Mouse (Mus musculus) T-helper 17 cell (primary cell): ENCODE data around the gene Afm.

Source experiments
- in situ Hi-C, 2 experiments: fragments of 300-600 bp; cut with MboI, MseI; formaldehyde crosslinking; loops; 1 replicate in 1 of 2; 2 replicates in 1 of 2; pipeline ENCODE4 v1.15.1; 2025; ENCODE audit warnings: high pct_unique_total_duplicates in 2 of 2

The Afm gene

DNA sequence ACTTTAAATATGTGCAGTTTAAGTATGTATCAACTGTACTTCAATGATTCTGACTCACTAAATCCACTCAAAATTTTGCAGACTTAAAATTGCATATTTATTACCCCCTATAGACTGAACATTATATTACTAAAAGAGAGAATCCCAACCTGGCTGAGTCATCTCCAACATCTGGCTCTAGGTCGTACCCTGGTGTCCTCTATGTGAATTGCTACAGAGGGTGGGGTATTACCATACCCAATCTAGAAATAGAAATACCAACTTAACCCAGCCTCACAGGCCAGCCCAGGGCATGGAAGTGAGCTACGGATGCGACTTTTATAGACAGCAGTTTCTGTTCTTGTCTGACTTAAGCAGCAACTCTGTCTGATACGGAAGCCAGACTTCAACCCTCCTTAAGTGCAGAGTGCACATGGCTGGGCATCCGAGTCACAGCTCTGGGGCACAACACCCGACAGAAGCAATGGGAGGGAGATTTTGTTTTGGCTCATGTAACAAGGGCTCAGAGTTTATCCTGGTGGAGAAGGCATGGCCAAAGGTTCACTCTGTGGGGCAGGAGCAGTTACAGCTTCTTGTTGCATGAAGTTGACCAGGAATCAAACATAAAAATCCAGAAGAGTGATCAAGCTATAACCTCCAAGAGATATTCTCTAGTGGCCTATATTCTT lies 6.3 kb upstream of the Afm start:
- in situ Hi-C loops = loop anchor here in 1 of 2 experiments (25.0 kb wide), 1 partner anchor 1725 kb away; no protein-coding TSS in a partner anchor

DNA sequence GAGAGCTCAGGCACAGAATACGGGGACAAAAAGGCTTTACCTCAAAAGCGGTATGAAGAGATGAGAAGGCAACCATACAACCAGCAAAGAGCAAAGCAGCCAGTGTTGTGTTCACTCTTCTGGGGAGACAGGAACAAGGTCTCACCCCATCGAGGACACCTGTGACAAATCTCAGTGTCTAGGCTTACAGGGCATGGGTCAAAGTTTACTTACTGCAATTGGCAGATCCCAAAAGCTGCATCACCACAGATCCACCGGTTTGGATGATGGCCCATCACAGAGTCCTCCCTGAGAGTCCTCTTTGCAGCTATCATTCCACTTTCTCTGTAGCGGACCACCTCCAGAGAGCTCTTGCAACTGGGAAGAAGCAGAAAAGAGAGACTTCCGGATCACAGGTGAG lies 3.2 kb upstream of the Afm start:
- in situ Hi-C loops = loop anchor here in 1 of 2 experiments (25.0 kb wide), 1 partner anchor 1728 kb away; no protein-coding TSS in a partner anchor

DNA sequence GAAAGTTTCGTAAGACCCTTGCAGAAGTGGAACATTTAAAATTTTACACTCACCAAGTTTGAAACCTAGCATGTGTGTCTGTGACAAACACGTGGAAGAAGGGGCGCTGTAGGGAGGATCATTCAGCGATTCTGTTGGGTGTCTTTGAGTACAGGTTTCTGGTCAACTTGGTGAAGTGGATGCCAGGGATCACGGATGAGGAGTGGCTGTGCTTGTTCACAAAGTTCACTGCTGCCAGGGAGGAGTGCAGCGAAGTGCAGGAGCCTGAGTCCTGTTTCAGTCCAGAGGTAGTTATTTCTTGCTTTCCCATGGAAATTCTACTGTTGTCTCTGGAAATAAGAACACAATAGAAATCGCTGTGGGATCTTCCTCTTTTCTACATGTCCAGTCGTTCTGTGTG lies 32.5 kb downstream of the Afm start:
- in situ Hi-C loops = no loop called here

DNA sequence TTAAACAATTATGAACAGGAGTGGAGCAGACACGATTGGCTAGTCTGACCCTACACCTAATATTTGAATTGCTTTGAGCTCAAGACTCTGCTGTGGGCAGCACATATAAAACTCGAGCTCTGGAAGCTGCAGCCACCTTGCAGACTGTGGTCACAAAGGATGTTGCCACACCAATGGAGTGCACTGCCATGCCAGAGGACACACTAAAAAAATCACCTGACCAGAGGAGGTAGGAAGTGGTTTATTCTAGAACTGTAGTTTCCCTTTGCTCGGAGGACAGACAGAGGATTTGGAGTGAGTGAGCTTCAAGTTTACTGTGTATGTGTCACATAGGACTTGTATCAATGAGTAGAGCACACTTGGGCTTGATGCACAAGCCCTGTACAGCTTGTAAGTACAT lies 37.3 kb downstream of the Afm start:
- in situ Hi-C loops = no loop called here

DNA sequence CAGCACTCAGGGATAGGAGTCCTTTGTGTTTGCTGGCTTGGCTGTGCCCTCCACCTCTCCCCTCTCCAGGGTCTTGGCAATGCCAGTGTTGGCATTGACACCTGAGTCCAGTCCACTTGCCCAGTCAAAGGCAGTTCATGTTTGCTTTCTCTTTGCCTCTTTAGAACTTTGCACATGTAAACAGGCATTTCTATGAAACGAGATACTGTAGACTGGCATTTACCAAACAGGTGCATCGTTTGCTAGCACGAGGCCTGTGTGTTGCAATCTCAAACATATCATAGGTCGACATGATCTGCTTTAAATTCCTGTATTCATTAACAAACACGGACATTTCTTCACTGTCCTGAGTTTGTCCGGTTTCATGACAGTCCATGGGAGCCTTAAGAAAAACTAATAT lies 42.0 kb downstream of the Afm start, which contains the start of gene 5830473C10Rik:
TSS of gene 5830473C10Rik (plus strand) at position 365 of the 400 bp plus-strand sequence.
- in situ Hi-C loops = loop anchor here in 1 of 2 experiments (10.0 kb wide), 1 partner anchor 796 kb away; no protein-coding TSS in a partner anchor

DNA sequence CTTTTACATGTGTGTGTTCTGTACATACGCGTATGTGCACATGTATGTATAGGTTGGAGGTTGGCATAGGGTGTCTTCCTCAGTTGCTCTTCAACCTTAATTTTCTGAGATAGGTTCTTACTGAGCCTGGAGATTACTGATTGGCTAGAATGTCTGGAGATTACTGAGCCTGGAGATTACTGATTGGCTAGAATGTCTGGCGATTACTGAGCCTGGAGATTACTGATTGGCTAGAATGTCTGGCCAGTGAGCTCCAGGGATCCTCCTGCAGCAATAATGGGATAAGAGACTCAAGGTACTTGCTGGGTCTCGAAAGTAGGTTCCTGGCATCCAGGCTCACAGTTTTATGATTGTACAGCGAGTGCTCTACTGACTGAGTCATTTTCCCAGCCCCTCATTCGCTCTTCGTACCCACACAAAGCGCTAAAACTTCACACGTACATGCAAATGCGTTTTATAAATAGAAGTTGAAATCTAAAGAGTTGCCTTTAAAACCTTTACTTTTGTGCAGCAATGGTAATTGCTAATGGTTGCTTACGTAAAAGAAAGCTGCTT lies 43.1 kb downstream of the Afm start:
- in situ Hi-C loops = loop anchor here in 1 of 2 experiments (10.0 kb wide), 1 partner anchor 797 kb away; no protein-coding TSS in a partner anchor

DNA sequence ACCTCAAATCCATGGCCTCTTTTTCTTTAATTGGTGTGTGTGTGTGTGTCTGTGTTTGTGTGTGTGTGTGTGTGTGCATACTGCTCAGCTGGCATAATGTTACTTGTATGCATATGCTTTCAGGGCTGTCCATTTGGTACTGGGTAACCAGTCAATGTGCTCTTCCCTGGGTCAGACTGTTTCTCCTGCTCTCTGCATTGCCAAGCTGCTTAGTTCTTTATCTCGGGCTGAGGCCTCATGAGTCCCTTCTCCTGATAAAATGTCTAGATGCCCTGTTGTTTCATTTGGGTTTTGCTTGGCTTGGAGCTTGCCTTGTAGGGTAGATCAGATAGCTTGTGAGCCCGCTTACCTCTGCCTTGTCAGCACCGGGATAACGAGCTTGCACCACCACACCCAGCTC lies 44.1 kb downstream of the Afm start:
- in situ Hi-C loops = loop anchor here in 1 of 2 experiments (10.0 kb wide), 1 partner anchor 798 kb away; no protein-coding TSS in a partner anchor

DNA sequence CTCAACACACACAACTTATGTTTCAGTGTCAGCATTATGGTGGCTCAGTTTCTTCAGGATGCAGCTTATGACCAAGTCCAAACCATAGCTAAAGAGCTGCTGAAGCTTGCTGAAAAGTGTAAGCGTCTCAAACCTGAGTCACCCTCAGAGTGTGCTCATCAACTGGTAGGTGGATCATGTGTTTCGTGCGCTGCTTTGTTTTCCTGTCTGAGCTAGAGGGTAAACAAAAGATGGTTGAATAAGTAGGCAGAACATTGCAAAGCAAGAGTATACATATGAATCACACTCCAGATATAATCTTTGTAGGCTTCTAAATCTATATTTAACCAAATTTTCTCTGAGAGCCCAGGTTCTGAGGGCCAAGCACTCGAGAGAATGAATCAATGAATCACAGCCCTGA lies 45.4 kb downstream of the Afm start:
- in situ Hi-C loops = loop anchor here in 1 of 2 experiments (10.0 kb wide), 1 partner anchor 799 kb away; no protein-coding TSS in a partner anchor

DNA sequence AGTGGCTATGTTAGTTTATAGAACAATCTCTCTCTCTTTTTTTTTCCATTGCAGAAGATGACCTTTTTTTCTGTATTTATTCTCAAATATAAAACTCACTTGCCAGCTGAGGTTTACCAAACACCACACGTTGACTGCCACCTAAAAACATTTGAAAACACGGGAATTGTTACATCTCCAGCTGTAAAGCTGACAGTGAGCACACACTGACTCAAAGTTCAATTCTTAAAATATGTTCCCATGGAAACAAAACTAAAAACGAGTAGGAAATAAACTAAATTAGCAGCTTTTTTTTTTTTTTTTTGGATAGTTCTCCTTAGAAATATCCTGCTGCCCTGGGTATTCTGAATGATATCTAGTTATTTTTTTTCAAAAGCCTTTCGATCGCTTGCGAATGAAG lies 46.5 kb downstream of the Afm start:
- in situ Hi-C loops = loop anchor here in 1 of 2 experiments (10.0 kb wide), 1 partner anchor 800 kb away; no protein-coding TSS in a partner anchor

DNA sequence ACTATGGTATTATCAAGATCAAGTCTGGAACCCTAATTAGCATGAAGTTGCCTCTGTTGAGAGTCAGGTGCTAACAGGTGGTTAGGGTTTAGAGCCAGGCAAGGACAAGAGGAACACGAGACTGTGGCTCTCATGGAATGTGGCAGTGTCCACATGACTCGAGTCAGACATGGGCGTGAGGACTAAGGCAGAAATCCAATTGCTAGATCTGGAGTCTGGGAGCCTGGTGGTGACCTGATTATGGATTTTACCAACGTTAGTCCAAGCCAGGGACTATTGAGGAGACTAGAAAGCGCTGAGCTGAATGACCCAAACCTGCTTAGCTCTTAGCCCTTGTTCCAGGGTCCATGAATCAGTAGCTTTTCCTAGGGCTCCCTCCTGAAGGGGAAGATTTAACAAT lies 49.1 kb downstream of the Afm start:
- in situ Hi-C loops = loop anchor here in 1 of 2 experiments (10.0 kb wide), 1 partner anchor 803 kb away; no protein-coding TSS in a partner anchor

DNA sequence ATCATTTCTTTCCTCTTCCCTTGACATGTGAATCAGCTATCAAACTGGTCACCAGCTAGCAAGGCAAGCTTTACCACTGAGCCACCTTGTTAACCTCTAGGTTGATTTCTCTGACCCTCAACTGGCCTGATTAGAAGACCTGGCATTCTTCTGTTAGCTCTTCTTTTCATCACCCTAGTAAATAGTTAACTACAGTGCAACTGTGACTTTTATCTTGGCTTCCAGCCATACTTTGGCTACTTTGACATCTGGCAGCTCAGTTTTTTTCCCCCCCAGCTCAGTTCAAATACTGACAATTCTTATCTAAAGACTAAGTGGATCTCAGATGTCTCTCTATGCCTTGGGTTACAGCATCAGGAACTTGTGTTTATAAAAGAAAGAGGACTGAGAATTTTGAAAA lies 49.6 kb downstream of the Afm start:
- in situ Hi-C loops = loop anchor here in 1 of 2 experiments (10.0 kb wide), 1 partner anchor 804 kb away; no protein-coding TSS in a partner anchor

DNA sequence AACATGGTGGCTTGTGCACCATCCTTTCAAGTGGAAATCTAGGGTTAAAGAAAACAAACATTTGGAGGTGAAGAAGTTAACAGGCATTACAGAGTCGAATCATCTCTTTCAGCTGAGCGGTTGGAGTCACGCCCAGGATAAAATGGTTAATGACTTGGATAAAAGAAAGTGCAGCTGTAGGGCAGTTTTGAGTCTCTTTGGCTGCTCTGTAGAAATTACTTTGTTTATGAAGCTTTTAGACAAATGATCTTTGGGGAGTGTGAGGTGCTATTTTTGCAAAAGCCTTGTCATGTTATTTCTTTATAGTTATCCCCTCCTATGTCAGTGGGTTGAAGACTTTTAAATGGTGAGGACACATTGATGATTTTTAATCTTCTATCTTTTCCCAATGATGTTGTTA lies 52.5 kb downstream of the Afm start:
- in situ Hi-C loops = loop anchor here in 1 of 2 experiments (10.0 kb wide), 1 partner anchor 1186 kb away; no protein-coding TSS in a partner anchor

DNA sequence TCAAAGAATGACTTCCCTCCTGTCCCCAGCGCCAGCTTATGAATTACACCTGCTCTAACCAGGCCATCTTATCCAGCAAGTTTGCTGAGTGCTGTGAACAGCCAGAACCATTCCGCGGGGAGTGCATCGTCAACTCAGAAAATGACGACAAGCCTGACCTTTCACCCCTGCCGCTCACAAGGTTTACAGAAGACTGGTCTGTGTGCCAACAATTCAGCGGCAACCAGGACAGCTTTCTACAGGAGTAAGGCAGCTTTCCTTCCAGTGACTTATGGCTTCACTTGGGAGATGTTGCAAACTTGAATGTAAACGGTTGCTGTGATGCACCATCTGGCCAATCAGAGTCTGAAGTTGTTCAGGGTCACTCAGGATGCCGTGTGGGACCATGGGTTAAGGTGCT lies 59.0 kb downstream of the Afm start:
- in situ Hi-C loops = loop anchor here in 1 of 2 experiments (10.0 kb wide), 1 partner anchor 1193 kb away; no protein-coding TSS in a partner anchor

DNA sequence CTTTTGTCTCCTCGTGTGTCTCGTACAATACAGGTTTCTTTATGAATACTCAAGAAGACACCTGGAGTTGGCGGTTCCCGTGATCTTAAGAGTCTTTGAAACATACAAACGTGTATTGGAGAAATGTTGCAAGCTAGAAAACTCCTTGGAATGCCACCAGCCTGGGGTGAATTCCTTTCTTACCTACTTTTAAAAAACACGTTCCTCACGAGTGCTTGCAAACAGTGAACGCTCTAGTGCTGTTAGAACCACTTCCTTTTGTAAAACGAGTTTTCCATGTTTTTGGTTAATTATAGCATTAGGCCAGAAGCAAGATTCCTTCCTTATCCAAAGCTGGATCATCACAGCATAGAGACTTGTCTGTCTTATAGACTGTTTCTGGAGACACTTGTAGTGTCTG lies 60.8 kb downstream of the Afm start:
- in situ Hi-C loops = loop anchor here in 1 of 2 experiments (10.0 kb wide), 1 partner anchor 1195 kb away; no protein-coding TSS in a partner anchor

DNA sequence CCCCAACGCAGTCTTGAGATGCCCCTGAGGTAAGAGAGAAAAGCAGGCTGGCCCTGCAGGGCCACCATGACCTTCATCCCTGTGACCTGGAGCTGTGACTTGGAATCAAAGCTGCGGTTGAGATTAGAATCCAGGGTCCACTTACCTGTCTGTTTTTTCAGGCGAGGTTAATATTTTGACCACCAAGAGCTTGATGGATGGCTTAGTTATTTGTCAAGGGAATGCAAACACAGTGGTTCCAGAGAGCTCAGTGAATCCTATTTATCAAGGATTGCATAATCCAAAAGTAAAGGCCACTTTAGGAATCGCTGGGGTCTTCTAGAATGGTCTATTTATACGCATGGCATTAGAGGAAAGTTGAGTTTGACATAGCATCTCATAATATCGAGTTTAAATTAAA lies 63.4 kb downstream of the Afm start:
- in situ Hi-C loops = loop anchor here in 1 of 2 experiments (10.0 kb wide), 1 partner anchor 377 kb away; no protein-coding TSS in a partner anchor

DNA sequence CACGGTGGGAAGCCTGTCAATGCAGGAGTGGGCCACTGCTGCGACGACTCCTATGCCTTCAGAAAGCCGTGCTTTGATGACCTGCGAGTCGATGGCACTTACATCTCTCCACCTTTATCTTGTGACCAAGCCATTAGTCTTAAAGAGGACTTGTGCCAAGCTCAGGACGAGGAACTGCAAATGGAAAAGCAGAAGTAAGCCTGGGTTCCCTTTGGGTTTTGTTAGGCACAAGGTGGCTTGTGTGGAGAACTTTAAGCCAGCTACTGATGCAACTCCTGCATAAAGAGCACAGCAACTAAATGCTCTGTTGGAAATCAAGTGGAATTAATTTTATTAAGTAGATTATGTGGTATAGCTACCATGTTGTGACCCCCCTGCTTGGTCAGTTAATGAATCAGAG lies 66.1 kb downstream of the Afm start:
- in situ Hi-C loops = loop anchor here in 1 of 2 experiments (10.0 kb wide), 1 partner anchor 380 kb away; no protein-coding TSS in a partner anchor

DNA sequence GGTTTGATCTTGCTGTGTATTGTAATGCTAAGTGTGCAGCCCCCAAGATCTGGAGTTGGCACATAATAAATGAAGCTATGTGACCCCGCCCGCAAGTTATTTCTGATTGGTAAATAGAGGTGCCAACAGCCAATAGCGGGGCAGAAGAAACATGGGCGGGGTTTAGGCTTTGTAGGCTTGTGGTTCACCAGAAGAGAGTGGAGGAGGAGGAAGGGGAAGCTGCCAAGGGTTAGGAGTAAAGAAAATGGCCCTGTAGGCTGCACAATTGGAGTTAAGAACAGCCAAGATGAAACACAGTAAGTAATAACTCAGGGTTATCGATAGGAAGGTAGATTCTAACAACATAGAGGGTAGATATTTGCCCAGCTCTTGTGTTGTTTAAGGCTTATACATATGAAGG lies 67.8 kb downstream of the Afm start:
- in situ Hi-C loops = loop anchor here in 1 of 2 experiments (10.0 kb wide), 1 partner anchor 382 kb away; no protein-coding TSS in a partner anchor

DNA sequence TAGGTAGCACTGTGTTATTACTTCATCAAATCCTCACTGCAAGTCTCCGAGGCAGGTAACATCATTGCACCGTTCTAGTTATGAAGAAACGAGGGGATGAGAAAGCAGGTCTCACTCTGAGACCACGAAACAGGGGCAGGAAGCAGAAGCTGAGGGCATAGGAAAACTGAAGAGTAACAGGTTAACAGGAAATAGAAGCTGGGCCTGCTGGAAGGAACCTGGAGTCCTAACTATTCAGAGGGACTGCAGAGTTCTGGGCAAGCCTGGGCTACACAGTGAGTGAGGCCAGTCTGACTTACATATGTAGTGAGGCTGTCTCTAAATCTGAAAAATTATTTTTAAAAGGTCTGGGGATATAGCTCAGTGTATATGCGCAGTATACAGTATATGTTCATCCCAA lies 69.4 kb downstream of the Afm start:
- in situ Hi-C loops = loop anchor here in 1 of 2 experiments (10.0 kb wide), 1 partner anchor 383 kb away; no protein-coding TSS in a partner anchor

DNA sequence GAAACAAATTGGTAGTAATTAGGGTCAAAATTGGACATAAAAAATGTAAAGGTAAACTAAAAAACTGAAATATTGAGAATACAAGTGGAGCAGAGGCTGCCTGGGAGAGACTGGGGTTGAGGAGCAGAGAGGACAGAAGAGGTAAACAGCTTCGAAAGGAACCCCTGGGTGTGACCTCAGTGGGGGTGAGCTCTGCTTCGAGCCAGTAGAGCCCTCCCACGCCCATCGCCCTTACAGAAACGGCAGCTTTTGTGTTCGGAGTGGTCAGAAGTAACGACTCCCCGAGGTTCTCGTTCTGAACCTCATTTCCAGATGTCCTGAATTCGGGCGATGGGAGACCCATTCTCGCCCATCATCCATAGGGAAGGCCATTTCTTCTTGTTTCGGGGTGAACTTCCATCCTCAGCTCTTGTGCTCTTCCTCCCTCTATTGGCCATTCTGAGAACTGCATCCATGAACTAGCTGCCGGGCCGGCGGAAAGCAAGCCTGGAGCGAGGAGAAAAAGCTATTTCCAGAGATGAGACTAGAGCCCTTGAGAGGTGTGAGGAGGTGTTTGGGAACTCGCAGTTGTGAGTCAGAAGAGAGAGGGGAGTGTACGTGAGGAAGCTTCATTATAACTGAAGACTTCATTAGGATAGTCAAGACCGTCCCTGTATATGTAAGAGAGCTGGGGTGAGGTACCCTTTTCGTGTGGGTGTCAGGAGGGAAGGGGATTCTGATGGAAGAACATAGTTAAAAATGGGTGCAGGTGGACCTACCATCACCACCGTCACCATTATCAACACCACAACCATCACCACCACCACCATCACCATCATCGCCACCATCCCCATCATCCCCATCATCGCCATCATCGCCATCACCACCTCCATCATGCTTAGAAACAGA lies 70.2 kb downstream of the Afm start:
- in situ Hi-C loops = loop anchor here in 1 of 2 experiments (10.0 kb wide), 1 partner anchor 384 kb away; no protein-coding TSS in a partner anchor

DNA sequence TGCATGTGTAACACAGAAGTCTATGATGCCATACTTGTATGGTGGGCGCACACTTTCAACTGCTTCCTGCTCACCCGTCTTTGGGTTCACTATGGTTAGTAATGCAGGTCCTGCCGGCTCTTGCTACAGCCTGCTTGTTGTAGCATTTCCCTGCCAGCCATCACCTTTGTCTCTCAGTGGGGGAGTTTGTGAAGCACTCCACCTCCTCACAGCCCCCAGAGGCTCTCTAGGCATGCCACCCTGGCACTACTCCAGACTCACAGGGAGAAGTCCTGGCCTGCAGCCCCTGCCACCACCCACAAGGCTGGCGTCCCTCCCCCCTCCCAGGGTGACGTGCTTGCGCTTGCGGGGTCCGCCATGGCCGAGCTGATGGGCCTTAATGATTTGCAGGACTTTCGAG lies 71.9 kb downstream of the Afm start:
- in situ Hi-C loops = no loop called here

DNA sequence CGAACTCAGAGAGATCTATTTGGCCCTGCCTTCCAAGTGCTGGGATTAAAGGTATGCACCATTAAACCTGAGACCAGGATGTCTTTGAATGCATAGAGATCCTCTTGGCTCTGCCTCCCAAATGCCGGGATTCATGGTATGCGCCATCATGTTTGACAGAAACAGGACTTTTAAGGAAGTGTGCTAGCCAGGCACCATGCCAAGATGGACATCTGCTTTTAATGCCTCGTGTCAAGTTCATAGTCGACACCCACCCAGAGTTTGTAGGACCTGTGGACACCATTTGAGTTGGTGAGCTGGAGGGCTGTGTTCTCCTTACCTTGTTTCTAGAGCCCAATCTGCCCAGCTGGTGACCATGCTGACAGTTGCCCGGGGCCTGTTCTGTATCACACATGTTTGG lies 73.2 kb downstream of the Afm start:
- in situ Hi-C loops = no loop called here
